Mouse (Mus musculus): Measurements from ENCODE around the gene Mybph. TPM values are rescaled to one million over a fixed set of nuclear protein-coding genes. Genes with fewer than 3 reads are reported as not detected.

Gene Mybph
- total RNA-seq, 2 experiments from 2014 or later = not detected

GRCm38 (mm10) chr1:134204230-134204629 is 11.0 kb downstream of the Mybph start:
- no peak overlapping the region for H3K4me3 ChIP-seq
- DNase-seq (ENCODE audit: low spot score in 2 of 2) = peak; percentile 56 to 79
- 0 out of 2 replicates have a peak, but pooled peaks have one; percentile 10 for TF ChIP-seq CTCF (conservative IDR thresholded peaks at IDR 0.05)
- H3K27ac ChIP-seq = peak overlapping the region; percentile 93

- Histone ChIP-seq H3K4me3 (no peak overlapping the region), H3K27ac (peak overlapping the region; percentile 93)
- no peak for TF ChIP-seq CTCF (conservative IDR thresholded peaks at IDR 0.05)
- DNase-seq (ENCODE audit: low spot score in 2 of 2) = no peak
Measured at GRCm38 (mm10) chr1:134205296-134206018, 12.2 kb downstream of the Mybph start.

- Histone ChIP-seq H3K27ac (peak overlapping the region; percentile 93), H3K4me3 (no peak overlapping the region)
- TF ChIP-seq CTCF (conservative IDR thresholded peaks at IDR 0.05) = no peak
- no peak for DNase-seq (ENCODE audit: low spot score in 2 of 2)
Measured at GRCm38 (mm10) chr1:134206085-134206484, 12.8 kb downstream of the Mybph start.

DNA sequence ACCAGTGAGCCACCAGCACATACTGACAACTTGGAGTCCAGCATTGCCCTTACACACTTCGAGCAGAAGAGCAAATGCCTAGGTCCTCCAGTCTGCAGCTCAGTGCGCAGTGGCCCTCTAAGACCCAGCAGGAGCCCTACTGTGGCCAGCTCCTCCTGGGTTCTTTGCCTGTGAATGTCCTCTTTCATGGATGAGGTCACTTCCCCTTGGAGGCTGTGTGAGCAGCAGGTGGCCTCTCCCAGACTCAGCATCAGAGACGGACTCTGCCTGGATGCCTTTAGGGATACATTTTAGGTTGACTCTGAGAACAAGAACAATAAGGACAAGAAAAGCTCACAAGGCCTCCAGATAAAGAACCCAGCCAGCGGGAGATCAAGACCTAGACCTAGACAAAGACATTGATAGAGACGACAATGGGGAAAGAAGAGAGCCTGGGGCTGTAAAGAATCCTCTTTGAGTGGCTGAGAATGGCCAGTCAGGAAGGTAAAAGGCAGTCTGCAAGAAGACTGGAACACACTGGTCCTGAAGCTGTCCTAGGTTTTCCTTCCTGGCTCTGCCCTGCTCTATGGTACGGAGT is 17.0 kb downstream of the Mybph start:
- Histone ChIP-seq H3K27ac (peak overlapping the region; percentile 60), H3K4me3 (no peak overlapping the region)
- no peak for DNase-seq (ENCODE audit: low spot score in 2 of 2)
- TF ChIP-seq CTCF (conservative IDR thresholded peaks at IDR 0.05) = no peak

DNA sequence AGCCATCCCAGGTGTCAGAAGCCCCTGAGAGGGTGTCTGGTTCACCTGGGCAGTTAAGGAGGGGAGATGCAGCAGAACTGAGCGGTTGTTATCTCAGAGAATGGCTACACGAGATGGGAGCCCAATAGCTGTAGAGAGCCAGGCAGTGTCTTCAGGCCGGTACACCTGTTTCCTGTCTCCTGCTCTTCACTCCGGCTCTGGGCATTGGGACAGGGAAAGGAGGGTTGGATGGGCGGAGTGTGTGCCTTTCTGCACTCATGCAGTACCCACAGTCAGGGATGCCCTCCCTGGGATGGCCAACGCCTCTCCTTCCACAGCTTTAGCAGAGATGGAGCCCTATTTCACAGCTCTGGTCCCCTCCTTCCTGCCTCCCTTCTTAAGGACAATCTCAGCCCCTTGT is 17.8 kb downstream of the Mybph start:
- TF ChIP-seq CTCF (conservative IDR thresholded peaks at IDR 0.05) = no peak
- Histone ChIP-seq H3K27ac (peak overlapping the region; percentile 60), H3K4me3 (no peak overlapping the region)
- no peak for DNase-seq (ENCODE audit: low spot score in 2 of 2)

DNA sequence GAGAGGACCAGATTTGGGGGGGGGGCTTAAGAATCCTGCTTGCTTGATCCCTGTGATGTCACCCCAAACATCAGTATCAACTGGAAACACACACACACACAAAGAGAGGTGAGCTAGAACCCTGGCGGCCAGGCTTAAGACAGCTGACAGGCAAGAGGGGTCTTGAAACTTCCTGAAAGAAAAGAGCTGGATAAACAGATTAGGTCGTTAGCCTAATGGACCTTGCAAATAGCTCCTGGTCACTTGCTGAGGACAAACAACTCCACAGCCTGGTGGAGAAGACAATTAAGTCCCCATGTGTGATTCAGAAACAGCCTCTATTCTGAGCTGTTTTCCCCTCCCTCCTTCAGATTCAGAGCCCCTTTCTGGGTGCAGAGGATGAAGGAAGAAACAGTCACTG is 18.4 kb downstream of the Mybph start:
- TF ChIP-seq CTCF (conservative IDR thresholded peaks at IDR 0.05) = no peak
- Histone ChIP-seq H3K4me3 (no peak overlapping the region), H3K27ac (no peak overlapping the region)
- DNase-seq (ENCODE audit: low spot score in 2 of 2) = no peak

DNA sequence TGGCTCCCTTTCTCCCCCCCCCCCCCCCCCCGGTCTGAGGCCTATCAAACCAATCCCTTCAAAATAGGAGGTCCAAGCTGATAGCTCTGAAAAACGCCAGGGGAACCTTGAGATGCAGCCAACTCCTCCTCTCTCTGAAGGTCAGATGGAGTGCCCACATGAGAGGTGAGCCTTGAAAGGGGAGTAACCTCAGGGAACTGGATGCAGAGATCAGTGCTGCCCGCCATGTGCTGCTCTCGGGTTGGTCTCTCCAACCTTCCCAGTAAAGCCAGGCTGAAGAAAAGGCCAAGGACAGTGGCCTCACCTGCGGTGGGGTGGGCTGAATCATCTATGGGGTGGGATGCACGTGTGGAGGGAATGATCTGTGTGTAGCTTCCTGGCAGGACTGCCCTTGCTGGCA is 19.1 kb downstream of the Mybph start:
- no peak overlapping the region for H3K27ac ChIP-seq
- no peak for DNase-seq (ENCODE audit: low spot score in 2 of 2)
- no peak for TF ChIP-seq CTCF (conservative IDR thresholded peaks at IDR 0.05)
- no peak overlapping the region for H3K4me3 ChIP-seq

GRCm38 (mm10) chr1:134213405-134213804 is 20.2 kb downstream of the Mybph start:
- TF ChIP-seq CTCF (conservative IDR thresholded peaks at IDR 0.05) = no peak
- no peak overlapping the region for H3K4me3 ChIP-seq
- DNase-seq (ENCODE audit: low spot score in 2 of 2) = no peak
- peak overlapping the region; percentile 67 for H3K27ac ChIP-seq

- Histone ChIP-seq H3K27ac (no peak overlapping the region), H3K4me3 (no peak overlapping the region)
- DNase-seq (ENCODE audit: low spot score in 2 of 2) = no peak
- no peak for TF ChIP-seq CTCF (conservative IDR thresholded peaks at IDR 0.05)
Measured at GRCm38 (mm10) chr1:134215059-134215458, 21.8 kb downstream of the Mybph start.

- no peak for DNase-seq (ENCODE audit: low spot score in 2 of 2)
- H3K27ac ChIP-seq = peak overlapping the region; percentile 36; the same call in 1 of the 2 replicates
- no peak for TF ChIP-seq CTCF (conservative IDR thresholded peaks at IDR 0.05)
- H3K4me3 ChIP-seq = no peak overlapping the region
Measured at GRCm38 (mm10) chr1:134215751-134216628, 22.7 kb downstream of the Mybph start.

GRCm38 (mm10) chr1:134216629-134216971 is 23.4 kb downstream of the Mybph start:
- H3K4me3 ChIP-seq = no peak overlapping the region
- H3K27ac ChIP-seq = peak overlapping the region; percentile 33; the same call in 1 of the 2 replicates
- peak; percentile 56 for TF ChIP-seq CTCF (conservative IDR thresholded peaks at IDR 0.05)
- no peak for DNase-seq (ENCODE audit: low spot score in 2 of 2)

DNA sequence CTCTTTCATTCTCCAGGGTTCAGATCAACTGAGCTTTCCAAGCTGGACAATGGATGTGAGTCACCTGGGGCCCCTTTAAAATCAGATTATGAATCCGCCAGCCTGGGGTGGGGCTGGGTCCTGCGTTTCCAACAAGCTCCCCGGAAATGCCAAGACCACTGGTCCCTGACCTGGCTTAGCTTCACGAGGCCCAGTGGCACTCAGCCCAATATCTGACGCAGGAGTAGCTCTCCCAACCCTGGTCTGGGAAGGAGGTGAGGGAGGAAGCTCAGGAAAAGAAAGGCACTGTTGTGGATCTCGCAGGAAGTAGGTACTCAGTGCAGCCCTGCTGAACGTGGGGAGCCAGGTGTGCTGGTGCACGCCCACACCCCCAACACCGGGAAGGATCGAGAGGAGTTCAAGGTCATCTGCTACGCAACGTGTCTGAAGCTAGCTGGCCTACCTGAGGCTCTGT is 23.8 kb downstream of the Mybph start:
- no peak for DNase-seq (ENCODE audit: low spot score in 2 of 2)
- Histone ChIP-seq H3K4me3 (no peak overlapping the region), H3K27ac (peak overlapping the region; percentile 33; the same call in 1 of the 2 replicates)
- TF ChIP-seq CTCF (conservative IDR thresholded peaks at IDR 0.05) = no peak

DNA sequence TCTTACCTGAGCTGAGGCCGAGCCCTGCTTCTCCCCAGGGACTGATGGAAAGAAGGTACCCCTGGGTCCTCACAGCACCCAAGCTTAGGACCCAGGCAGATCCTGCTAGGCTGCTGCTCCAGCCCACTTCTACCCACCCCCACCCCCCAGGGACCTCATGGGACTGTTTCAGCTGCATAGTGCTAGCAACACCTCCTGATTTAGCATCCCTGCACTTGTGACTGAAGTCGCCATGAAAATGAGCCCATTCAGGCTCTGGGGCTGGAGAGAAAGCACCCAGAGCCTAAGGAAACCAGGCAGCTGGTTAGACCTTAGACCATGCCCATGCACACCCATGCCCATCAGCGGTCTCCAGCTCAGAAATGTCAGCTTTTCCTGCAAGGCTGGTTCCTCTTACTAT is 24.7 kb downstream of the Mybph start:
- no peak for TF ChIP-seq CTCF (conservative IDR thresholded peaks at IDR 0.05)
- peak overlapping the region; percentile 57 for H3K27ac ChIP-seq

More for the DNA sequence above, 24.7 kb downstream of the Mybph start:
- no peak for DNase-seq (ENCODE audit: low spot score in 2 of 2)
- no peak overlapping the region for H3K4me3 ChIP-seq
